Mouse (Mus musculus) spleen, adult 18-20 months (tissue): ENCODE measurements around the gene Anp32b.

Source experiments
- DNase-seq, 2 experiments: peaks; one replicate each; pipeline ENCODE4 v3.0.0; 2022; ENCODE audit warnings: mixed read lengths in 2 of 2

Anp32b gene

DNA sequence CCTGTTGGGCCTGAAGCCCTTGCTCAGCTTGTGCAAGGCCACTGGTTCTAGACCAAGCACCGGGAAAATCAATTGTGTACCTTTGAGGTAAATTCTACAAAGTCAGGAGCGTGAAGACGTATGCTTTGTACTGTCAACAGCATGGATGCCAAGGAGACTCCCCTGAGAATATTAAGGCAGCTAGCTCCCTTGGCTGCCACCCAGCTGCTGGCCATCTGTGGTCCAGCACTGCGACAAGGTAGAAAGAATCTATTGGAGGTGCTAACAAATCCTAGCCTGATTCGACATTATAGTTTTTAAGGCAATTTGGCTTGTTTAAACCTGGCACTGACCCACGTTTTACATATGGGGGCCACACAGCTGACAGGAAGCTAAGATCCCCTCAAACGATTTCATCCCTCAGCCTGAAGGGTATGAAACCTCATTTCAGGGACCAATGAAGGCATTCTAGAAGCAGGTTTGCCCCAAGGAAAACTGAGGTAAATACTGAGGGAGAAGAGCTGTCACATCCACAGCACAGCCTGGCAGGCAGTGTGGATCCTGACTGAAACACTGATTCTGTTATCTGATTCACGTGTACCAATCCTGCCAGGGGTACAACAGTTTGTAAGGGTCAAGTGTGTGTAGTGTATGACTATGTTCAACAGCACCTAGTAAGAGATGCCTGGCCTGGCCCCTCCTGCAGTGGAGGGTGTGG is 54.8 kb downstream of the Anp32b start:
- no peak for DNase-seq

DNA sequence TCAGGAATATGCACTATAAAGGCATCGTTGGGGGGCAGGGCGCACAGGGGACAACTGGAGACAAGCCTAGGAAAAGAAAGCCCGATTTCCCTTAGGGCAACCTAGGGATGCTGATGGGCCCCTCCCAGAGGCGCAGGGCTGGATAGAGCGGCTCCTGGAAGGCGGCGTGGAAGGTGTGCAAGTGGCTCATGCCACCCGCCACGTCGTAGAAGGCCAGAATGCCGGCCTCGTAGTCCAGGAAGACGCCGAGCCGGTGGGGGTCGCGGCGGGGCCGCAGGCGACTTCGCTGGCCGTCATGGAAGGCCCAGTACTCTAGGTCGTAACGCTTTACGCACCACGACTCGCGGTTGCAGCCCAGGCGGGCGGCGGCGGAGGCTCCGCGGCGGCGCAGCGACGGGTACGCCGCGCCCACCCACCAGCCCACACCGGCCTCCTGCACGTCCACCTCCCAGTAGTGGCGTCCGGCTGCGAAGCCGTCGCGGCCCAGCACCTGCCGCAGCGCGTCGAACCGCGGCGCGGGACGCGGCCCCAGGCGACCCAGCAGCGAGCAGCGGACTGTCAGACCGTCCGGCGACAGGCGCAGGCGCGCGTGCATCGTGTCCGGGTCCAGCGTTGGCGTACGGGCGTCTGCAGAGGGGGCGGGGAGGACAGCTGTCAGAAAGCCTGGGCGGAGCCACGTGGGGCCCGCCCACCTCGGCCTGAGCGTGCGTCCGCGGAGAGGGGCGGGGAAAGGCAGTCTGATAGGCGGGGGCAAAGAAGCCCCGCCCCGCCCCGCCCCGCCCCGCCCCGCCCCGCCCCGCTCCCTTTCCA is 56.3 kb downstream of the Anp32b start:
- DNase-seq, result peak; percentile 89 to 91

GRCm38 (mm10) chr4:46507736-46508460 is 57.2 kb downstream of the Anp32b start:
- peak; percentile 63 to 83 for DNase-seq

DNA sequence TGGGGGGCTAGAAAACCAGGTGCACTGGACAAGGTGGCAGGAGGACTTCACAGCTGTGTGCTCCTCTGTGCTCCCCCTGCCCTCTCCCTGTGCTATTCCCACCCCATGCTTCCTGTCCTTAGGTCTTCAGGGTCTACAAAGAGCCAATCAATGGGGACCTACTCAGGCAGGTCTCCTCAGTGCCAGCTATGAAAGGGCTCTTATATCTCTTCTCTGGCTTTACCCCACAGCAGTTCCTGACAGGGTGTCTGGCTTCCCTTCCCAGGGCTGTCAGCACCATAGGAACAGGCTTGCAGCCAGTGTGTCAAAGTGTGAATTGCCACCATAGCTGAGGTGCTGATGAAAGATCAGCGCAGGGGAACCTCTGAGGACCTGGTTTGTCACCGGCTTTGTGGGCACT is 69.8 kb downstream of the Anp32b start:
- no peak for DNase-seq

- DNase-seq, result no peak
These were observed 70.8 kb downstream of the Anp32b start for GRCm38 (mm10) chr4:46521457-46521856.
